In the genomic region with DNA sequence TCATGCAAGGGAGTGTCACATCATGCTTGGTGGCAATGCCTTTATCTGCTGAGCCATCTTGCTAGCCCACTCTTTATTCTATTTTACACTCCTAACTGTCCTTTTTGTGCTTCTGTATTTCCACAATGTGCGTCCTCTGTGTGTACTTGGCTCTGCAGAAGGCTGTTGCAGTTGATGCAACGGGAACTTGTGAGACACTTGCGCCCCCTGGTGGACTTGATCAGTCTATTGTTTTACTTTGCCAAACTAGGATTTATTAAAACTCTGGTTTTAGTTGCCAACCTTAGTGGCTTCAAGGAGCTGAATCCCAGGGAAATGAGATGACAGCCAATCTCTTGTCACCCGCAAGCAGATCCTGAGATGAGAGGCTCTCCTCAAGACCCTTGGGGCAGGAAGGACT, we compare ENCODE assay signal across 9 mouse cellular contexts. TPM values are rescaled to one million over a fixed set of nuclear protein-coding genes. Genes with fewer than 3 reads are reported as not detected.
DNase-seq lines count a peak whose midpoint lies in the region; ATAC-seq and TF ChIP-seq lines count a peak whose summit lies in the region.
"Had no signal": no experiment of that assay in that cellular context is flagged by ENCODE, and none has a peak within 500 bp of the region (broad histone marks: within the 10 kb centered on the region; RNA-seq: fewer than 3 reads in every experiment).

No protein-coding gene starts in this region.

- WGBS in intestine, postnatal 0 days = 28% methylated on average over 4 of the region's 4 CpGs
- WGBS in intestine, embryonic 16.5 days = 22% methylated on average over 4 of the region's 4 CpGs
- WGBS in limb, embryonic 11.5 days = 18% methylated on average over 4 of the region's 4 CpGs

- H3K27me3 ChIP-seq in intestine, postnatal 0 days (replicated peaks; ENCODE audit: control insufficient read depth, insufficient read depth, low read length) = no peaks in the 10 kb centered on the region
- no peaks in the 10 kb centered on the region for H3K27me3 ChIP-seq in intestine, embryonic 16.5 days (replicated peaks; ENCODE audit: control insufficient read depth, insufficient read depth, low read length)
- no peaks in the 10 kb centered on the region for H3K27me3 ChIP-seq in limb, embryonic 11.5 days (ENCODE audit: control insufficient read depth, insufficient read depth, low read length)

- H3K27ac ChIP-seq in intestine, postnatal 0 days (ENCODE audit: low read depth, low read length) = no peak overlapping the region
- no peak overlapping the region for H3K27ac ChIP-seq in intestine, embryonic 16.5 days (ENCODE audit: low read length)
- H3K27ac ChIP-seq in limb, embryonic 11.5 days (replicated peaks; ENCODE audit: low read depth, low read length) = no peak overlapping the region

- H3K9me3 ChIP-seq in intestine, postnatal 0 days (ENCODE audit: control insufficient read depth) = no peaks in the 10 kb centered on the region
- H3K9me3 ChIP-seq in intestine, embryonic 16.5 days (ENCODE audit: control insufficient read depth, low read length) = no peaks in the 10 kb centered on the region; the same call in 1 of the 2 replicates
- no peaks in the 10 kb centered on the region; the same call in 1 of the 2 replicates for H3K9me3 ChIP-seq in limb, embryonic 11.5 days (ENCODE audit: control insufficient read depth, low read length)

- no peak overlapping the region for H3K9ac ChIP-seq in intestine, postnatal 0 days (ENCODE audit: low read depth, low read length)
- H3K9ac ChIP-seq in intestine, embryonic 16.5 days (ENCODE audit: low read depth, low read length) = no peak overlapping the region
- no peak overlapping the region for H3K9ac ChIP-seq in limb, embryonic 11.5 days (ENCODE audit: low read length)

- 0 out of 2 replicates have a peak overlapping the region, but pooled peaks have one; percentile 51 for H3K4me2 ChIP-seq in intestine, postnatal 0 days (replicated peaks; ENCODE audit: low read depth)
- no peak overlapping the region for H3K4me2 ChIP-seq in intestine, embryonic 16.5 days (ENCODE audit: low read depth, low read length)
- no peak overlapping the region for H3K4me2 ChIP-seq in limb, embryonic 11.5 days (ENCODE audit: low read depth, severe bottlenecking)

- DNase-seq in adrenal gland, adult 18-20 months (ENCODE audit: low spot score in 2 of 2) = peak; percentile 82 to 84
- peak; percentile 90 for DNase-seq in embryo, embryonic 10.5 days (ENCODE audit: low spot score)
- DNase-seq in heart, postnatal 36 days = peak; percentile 79 to 87
- DNase-seq in limb, embryonic 11.5 days (ENCODE audit: low spot score) = peak; percentile 90
- peak; percentile 49 for DNase-seq in ovary, postnatal 10 days (ENCODE audit: low spot score)
- peak; percentile 40 to 47 for DNase-seq in thymus, adult 18-20 months

- no peak overlapping the region for H3K4me3 ChIP-seq in intestine, postnatal 0 days (ENCODE audit: low read depth, low read length)
- no peak overlapping the region for H3K4me3 ChIP-seq in intestine, embryonic 16.5 days (ENCODE audit: low read length)
- H3K4me3 ChIP-seq in limb, embryonic 11.5 days (ENCODE audit: low read depth, low read length) = no peak overlapping the region

- TF ChIP-seq CTCF in intestine, postnatal 0 days (IDR thresholded peaks at IDR 0.05; ENCODE audit: low read depth) = peak; percentile 92

- no peak for ATAC-seq in intestine, postnatal 0 days
- ATAC-seq in intestine, embryonic 16.5 days = no peak
- no peak for ATAC-seq in limb, embryonic 11.5 days (ENCODE audit: insufficient number of reproducible peaks, low FRiP score, low TSS enrichment, low read depth)

- peaks cover 1% of the 10 kb centered on the region; the same call in 1 of the 2 replicates for H3K4me1 ChIP-seq in intestine, postnatal 0 days (replicated peaks; ENCODE audit: control insufficient read depth, insufficient read depth, low read length)
- H3K4me1 ChIP-seq in intestine, embryonic 16.5 days (ENCODE audit: control insufficient read depth, insufficient read depth, low read length) = peaks cover 4% of the 10 kb centered on the region; the same call in 1 of the 2 replicates
- H3K4me1 ChIP-seq in limb, embryonic 11.5 days (ENCODE audit: control insufficient read depth, insufficient read depth, low read length) = no peaks in the 10 kb centered on the region

- intact Hi-C loops in heart, postnatal 36 days (cut with DNase I) = loop anchor here (1.0 kb wide), 1 partner anchor 29 kb away; no protein-coding TSS in a partner anchor

- H3K36me3 ChIP-seq in intestine, postnatal 0 days (ENCODE audit: control insufficient read depth, insufficient read depth) = no peaks in the 10 kb centered on the region
- H3K36me3 ChIP-seq in intestine, embryonic 16.5 days (ENCODE audit: control insufficient read depth, insufficient read depth, low read length) = no peaks in the 10 kb centered on the region
- no peaks in the 10 kb centered on the region for H3K36me3 ChIP-seq in limb, embryonic 11.5 days (ENCODE audit: control insufficient read depth, insufficient read depth, low read length)

RNA-seq across cellular contexts. Expression of gene Gstp2, which starts 2.0 kb away (rescaled TPM):
- polyA plus RNA-seq in intestine, postnatal 0 days (2015; fragmentation: Nextera tagmentation; extraction: Ambion mirVana) = 151 and 182 TPM in 2 replicates
- polyA plus RNA-seq in intestine, embryonic 16.5 days (2015; fragmentation: Nextera tagmentation; extraction: Ambion mirVana) = 33.6 and 65.0 TPM in 2 replicates
- total RNA-seq in adrenal gland, adult 18-20 months (2021) = 10 to 100 TPM; 50.2 to 66.1 TPM
- 100 to 1,000 TPM; 120 to 124 TPM for total RNA-seq in heart, postnatal 36 days (2021)
- polyA plus RNA-seq in limb, embryonic 11.5 days (2014; fragmentation: Nextera tagmentation; extraction: Ambion mirVana) = 1.1 TPM in 2 replicates

RNA-seq across cellular contexts. Expression of gene Gstp1, which starts 10.1 kb away (rescaled TPM):
- polyA plus RNA-seq in intestine, postnatal 0 days (2015; fragmentation: Nextera tagmentation; extraction: Ambion mirVana) = 746 and 756 TPM in 2 replicates
- 1,107 and 1,114 TPM in 2 replicates for polyA plus RNA-seq in intestine, embryonic 16.5 days (2015; fragmentation: Nextera tagmentation; extraction: Ambion mirVana)
- total RNA-seq in adrenal gland, adult 18-20 months (2021) = 100 to 1,000 TPM; 392 to 420 TPM
- total RNA-seq in heart, postnatal 36 days (2021) = 100 to 1,000 TPM; 339 to 350 TPM
- 437 and 462 TPM in 2 replicates for polyA plus RNA-seq in limb, embryonic 11.5 days (2014; fragmentation: Nextera tagmentation; extraction: Ambion mirVana)

RNA-seq across cellular contexts. Expression of gene Gstp3, which starts 11.5 kb away (rescaled TPM):
- polyA plus RNA-seq in intestine, postnatal 0 days (2015; fragmentation: Nextera tagmentation; extraction: Ambion mirVana) = 68.7 and 72.6 TPM in 2 replicates
- 15.1 and 18.1 TPM in 2 replicates for polyA plus RNA-seq in intestine, embryonic 16.5 days (2015; fragmentation: Nextera tagmentation; extraction: Ambion mirVana)
- total RNA-seq in adrenal gland, adult 18-20 months (2021) = 1 to 10 TPM; 2.0 to 2.1 TPM
- not detected for total RNA-seq in heart, postnatal 36 days (2021)
- 0.23 TPM in 1 of 2 replicates, not detected in the other for polyA plus RNA-seq in limb, embryonic 11.5 days (2014; fragmentation: Nextera tagmentation; extraction: Ambion mirVana)
- polyA plus RNA-seq: frontal cortex, adult 2 months had no signal

RNA-seq across cellular contexts. Expression of gene Cabp2, which starts 33.5 kb away (rescaled TPM):
- not detected in 2 replicates for polyA plus RNA-seq in intestine, postnatal 0 days (2015; fragmentation: Nextera tagmentation; extraction: Ambion mirVana)
- 2.1 and 3.1 TPM in 2 replicates for polyA plus RNA-seq in intestine, embryonic 16.5 days (2015; fragmentation: Nextera tagmentation; extraction: Ambion mirVana)
- total RNA-seq in adrenal gland, adult 18-20 months (2021) = not detected
- not detected for total RNA-seq in heart, postnatal 36 days (2021)
- polyA plus RNA-seq in limb, embryonic 11.5 days (2014; fragmentation: Nextera tagmentation; extraction: Ambion mirVana) = not detected in 2 replicates
- polyA plus RNA-seq: frontal cortex, adult 2 months had no signal

RNA-seq across cellular contexts. Expression of gene Ndufv1, which starts 35.3 kb away (rescaled TPM):
- polyA plus RNA-seq in intestine, postnatal 0 days (2015; fragmentation: Nextera tagmentation; extraction: Ambion mirVana) = 244 and 255 TPM in 2 replicates
- 299 and 309 TPM in 2 replicates for polyA plus RNA-seq in intestine, embryonic 16.5 days (2015; fragmentation: Nextera tagmentation; extraction: Ambion mirVana)
- total RNA-seq in adrenal gland, adult 18-20 months (2021) = 100 to 1,000 TPM; 359 to 601 TPM
- total RNA-seq in heart, postnatal 36 days (2021) = 1,000 to 10,000 TPM; 1,111 to 1,164 TPM
- 198 and 208 TPM in 2 replicates for polyA plus RNA-seq in limb, embryonic 11.5 days (2014; fragmentation: Nextera tagmentation; extraction: Ambion mirVana)

Comparison
In these comparisons a context has a peak if more than half of its experiments do, and no peak if none do; other contexts are left out.
1. RNA of gene Gstp2, which starts 2.0 kb away (polyA plus RNA-seq): 151 to 182 TPM in intestine, postnatal 0 days and 33.6 to 65.0 TPM in intestine, embryonic 16.5 days; 1.1 TPM in limb, embryonic 11.5 days; every median in the first group is over 10 times any median in the second.
2. RNA of gene Gstp3, which starts 11.5 kb away (polyA plus RNA-seq): 68.7 to 72.6 TPM in intestine, postnatal 0 days and 15.1 to 18.1 TPM in intestine, embryonic 16.5 days; 0.23 TPM in limb, embryonic 11.5 days; every median in the first group is over 10 times any median in the second.
3. Peak in every context shown above with its lines, with median percentiles within 50 percentile points of each other: DNase-seq.